Mouse (Mus musculus) ovary, postnatal 14 days (tissue): ENCODE results near the gene Fcrlb.
"Not testable (repeated sequence)": the region's sequence is repeated elsewhere in the genome, so short reads cannot be mapped to it uniquely, and the experiment has no call there.

Source experiments
- DNase-seq: peaks from one replicate; pipeline ENCODE4 v3.0.0; 2022; ENCODE audit warnings: low spot score

The Fcrlb gene

GRCm38 (mm10) chr1:170912891-170913615 lies at the start of gene Fcrlb:
TSS of gene Fcrlb (minus strand) at chr1:170912941.
- DNase-seq, result no peak

GRCm38 (mm10) chr1:170962301-170962700 lies 49.6 kb upstream of the Fcrlb start:
- no peak for DNase-seq

GRCm38 (mm10) chr1:170961101-170961500 lies 48.4 kb upstream of the Fcrlb start:
- no peak for DNase-seq

GRCm38 (mm10) chr1:170959791-170960190 lies 47.0 kb upstream of the Fcrlb start:
- no peak for DNase-seq

- DNase-seq, result no peak
Measured at GRCm38 (mm10) chr1:170958225-170958624, 45.5 kb upstream of the Fcrlb start.

- DNase-seq, result no peak
Measured at GRCm38 (mm10) chr1:170953192-170953591, 40.5 kb upstream of the Fcrlb start.

GRCm38 (mm10) chr1:170950772-170951171 lies 38.0 kb upstream of the Fcrlb start:
- no peak for DNase-seq

- not testable (repeated sequence) for DNase-seq
Measured at GRCm38 (mm10) chr1:170944908-170945307, 32.2 kb upstream of the Fcrlb start.

- DNase-seq, result not testable (repeated sequence)
Measured at GRCm38 (mm10) chr1:170944151-170944550, 31.4 kb upstream of the Fcrlb start.

- no peak for DNase-seq
Measured at GRCm38 (mm10) chr1:170939255-170939654, 26.5 kb upstream of the Fcrlb start.

GRCm38 (mm10) chr1:170934383-170934782 lies 21.6 kb upstream of the Fcrlb start:
- DNase-seq, result no peak

- no peak for DNase-seq
Measured at GRCm38 (mm10) chr1:170933940-170934339, 21.2 kb upstream of the Fcrlb start.

GRCm38 (mm10) chr1:170933386-170933920 lies 20.7 kb upstream of the Fcrlb start:
- DNase-seq, result no peak

- DNase-seq, result no peak
Measured at GRCm38 (mm10) chr1:170932043-170932442, 19.3 kb upstream of the Fcrlb start.

GRCm38 (mm10) chr1:170929245-170929644 lies 16.5 kb upstream of the Fcrlb start:
- no peak for DNase-seq

- DNase-seq, result no peak
Measured at GRCm38 (mm10) chr1:170928467-170928866, 15.7 kb upstream of the Fcrlb start.

- DNase-seq, result no peak
Measured at GRCm38 (mm10) chr1:170927378-170927777, 14.6 kb upstream of the Fcrlb start, which contains the start of gene Fcrla. TSS of gene Fcrla (minus strand) at chr1:170927583.

- DNase-seq, result no peak
Measured at GRCm38 (mm10) chr1:170926941-170927340, 14.2 kb upstream of the Fcrlb start.

GRCm38 (mm10) chr1:170924485-170924884 lies 11.7 kb upstream of the Fcrlb start:
- no peak for DNase-seq

GRCm38 (mm10) chr1:170919308-170919707 lies 6.6 kb upstream of the Fcrlb start:
- DNase-seq, result no peak

- no peak for DNase-seq
Measured at GRCm38 (mm10) chr1:170915657-170916056, 2.9 kb upstream of the Fcrlb start.

- DNase-seq, result no peak
Measured at GRCm38 (mm10) chr1:170911907-170912660, 657 bp downstream of the Fcrlb start.

- no peak for DNase-seq
Measured at GRCm38 (mm10) chr1:170908341-170908740, 4.4 kb downstream of the Fcrlb start.
